Mouse (Mus musculus) spleen, adult 2 months (tissue): ENCODE measurements at regions not wholly inside any gene's neighbourhood (a gene's known extent, or its start where the extent isn't known, plus 50 kb on each side); places are given as distances from the start of the nearest gene placed in this dataset.
"Not testable (repeated sequence)": the region's sequence is repeated elsewhere in the genome, so short reads cannot be mapped to it uniquely, and the experiment has no call there.

Experiments
- DNase-seq, 2 experiments: peaks; one replicate each; pipeline versions ENCODE4 v3.0.0 to v3.0.0-alpha.2; 2012 to 2021; ENCODE audit warnings: low spot score in 2 of 2, low read depth in 1 of 2
- H3K27ac ChIP-seq: fragments of 200-500 bp; 2 replicates; pipeline ENCODE4 v1.5.1; 2012; ENCODE audit warnings: low read length, inconsistent platforms; ENCODE audit not compliant: insufficient read depth
- H3K27me3 ChIP-seq: fragments of 200-500 bp; 2 replicates; pipeline ENCODE4 v1.6.1; 2012; ENCODE audit warnings: mild to moderate bottlenecking, moderate library complexity, low read length, inconsistent platforms; ENCODE audit not compliant: control insufficient read depth, insufficient read depth
- H3K36me3 ChIP-seq: fragments of 200-500 bp; 2 replicates; pipeline ENCODE4 v1.6.1; 2012; ENCODE audit warnings: mild to moderate bottlenecking, low read length, inconsistent platforms; ENCODE audit not compliant: control insufficient read depth, insufficient read depth
- H3K4me1 ChIP-seq: fragments of 200-500 bp; 2 replicates; pipeline ENCODE4 v1.6.1; 2011; ENCODE audit warnings: inconsistent platforms; ENCODE audit not compliant: control insufficient read depth, insufficient read depth, insufficient read length
- H3K4me3 ChIP-seq: fragments of 200-500 bp; 2 replicates; pipeline ENCODE4 v1.5.1; 2011; ENCODE audit warnings: mild to moderate bottlenecking, inconsistent platforms; ENCODE audit not compliant: insufficient read depth, insufficient read length; ENCODE audit errors: extremely low read depth
- CTCF ChIP-seq: fragments of 200-500 bp; IDR thresholded peaks from 2 replicates; pipeline ENCODE4 v1.5.1; 2011; ENCODE audit warnings: mild to moderate bottlenecking, inconsistent platforms; ENCODE audit not compliant: insufficient read depth, insufficient read length, insufficient replicate concordance; ENCODE audit errors: extremely low read depth
- POLR2A ChIP-seq: fragments of 200-500 bp; IDR thresholded peaks from 2 replicates; pipeline ENCODE4 v1.6.1; 2011; ENCODE audit warnings: low read depth, low read length, inconsistent platforms
- WGBS: fragments of 180-500 bp; shearing (Covaris S2); methylation state at CpG from one replicate; pipeline ENCODE4 v1.1.7; 2018; 5-methylcytosine and 5-hydroxymethylcytosine counted together

- Histone ChIP-seq H3K4me1 (no peaks in the 10 kb centered on the region), H3K27me3 (no peaks in the 10 kb centered on the region), H3K27ac (no peak overlapping the region), H3K36me3 (no peaks in the 10 kb centered on the region), H3K4me3 (no peak overlapping the region)
- 61% methylated on average over 6 of the region's 6 CpGs for WGBS
- DNase-seq = no peak
- no peak for TF ChIP-seq CTCF
- TF ChIP-seq POLR2A = no peak
Observed at GRCm38 (mm10) chr16:29761779-29762277, 182.7 kb downstream of the Opa1 start.

- WGBS = 74% methylated on average over 1 of the region's 1 CpGs
- no peak overlapping the region for H3K4me3 ChIP-seq
- no peaks in the 10 kb centered on the region for H3K27me3 ChIP-seq
- TF ChIP-seq POLR2A (no peak), CTCF (no peak)
- H3K4me1 ChIP-seq = no peaks in the 10 kb centered on the region
- no peak overlapping the region for H3K27ac ChIP-seq
- no peak for DNase-seq
- no peaks in the 10 kb centered on the region for H3K36me3 ChIP-seq
Observed at GRCm38 (mm10) chr16:29764376-29764775, 185.2 kb downstream of the Opa1 start.

- H3K4me1 ChIP-seq, H3K27me3 ChIP-seq, H3K27ac ChIP-seq, DNase-seq, H3K36me3 ChIP-seq, H3K4me3 ChIP-seq: not testable (repeated sequence)
- WGBS = 96% methylated on average over 3 of the region's 3 CpGs
Observed at GRCm38 (mm10) chr16:29765801-29766200, 186.7 kb downstream of the Opa1 start.

GRCm38 (mm10) chr16:29771320-29771719 is 192.2 kb downstream of the Opa1 start:
- Histone ChIP-seq H3K4me3 (no peak overlapping the region), H3K4me1 (no peaks in the 10 kb centered on the region), H3K36me3 (no peaks in the 10 kb centered on the region), H3K27ac (no peak overlapping the region), H3K27me3 (no peaks in the 10 kb centered on the region)
- DNase-seq = no peak
- WGBS = 78% methylated on average over 4 of the region's 4 CpGs
- TF ChIP-seq CTCF (no peak), POLR2A (no peak)

- H3K36me3 ChIP-seq = no peaks in the 10 kb centered on the region
- H3K4me3 ChIP-seq = no peak overlapping the region
- 68% methylated on average over 13 of the region's 13 CpGs for WGBS
- H3K27me3 ChIP-seq = no peaks in the 10 kb centered on the region
- no peak for DNase-seq
- TF ChIP-seq POLR2A (no peak), CTCF (no peak)
- no peaks in the 10 kb centered on the region for H3K4me1 ChIP-seq
- H3K27ac ChIP-seq = no peak overlapping the region
Observed at GRCm38 (mm10) chr16:29771728-29772608, 192.8 kb downstream of the Opa1 start.

GRCm38 (mm10) chr16:29772609-29772988 is 193.5 kb downstream of the Opa1 start:
- no peak for DNase-seq
- no peak overlapping the region for H3K4me3 ChIP-seq
- H3K27ac ChIP-seq = no peak overlapping the region
- WGBS = 42% methylated on average over 12 of the region's 12 CpGs
- H3K36me3 ChIP-seq = no peaks in the 10 kb centered on the region
- no peaks in the 10 kb centered on the region for H3K4me1 ChIP-seq
- TF ChIP-seq POLR2A (no peak), CTCF (no peak)
- no peaks in the 10 kb centered on the region for H3K27me3 ChIP-seq

GRCm38 (mm10) chr16:29773056-29773455 is 193.9 kb downstream of the Opa1 start:
- no peak overlapping the region for H3K4me3 ChIP-seq
- no peaks in the 10 kb centered on the region for H3K36me3 ChIP-seq
- 94% methylated on average over 6 of the region's 6 CpGs for WGBS
- no peak for DNase-seq
- no peak overlapping the region for H3K27ac ChIP-seq
- H3K4me1 ChIP-seq = no peaks in the 10 kb centered on the region
- H3K27me3 ChIP-seq = no peaks in the 10 kb centered on the region
- TF ChIP-seq POLR2A (no peak), CTCF (no peak)
